Mouse (Mus musculus) MN1 (cell line): ENCODE data around the gene Gm21887.
A peak's percentile ranks its signal among the peaks of the same experiment; 100 is the strongest.
"Not testable (repeated sequence)": the region's sequence is repeated elsewhere in the genome, so short reads cannot be mapped to it uniquely, and the experiment has no call there.

Experiments used
- DNase-seq: peaks from one replicate; pipeline ENCODE4 v3.0.0-alpha.2; 2016; ENCODE audit warnings: low spot score

The Gm21887 gene

DNA sequence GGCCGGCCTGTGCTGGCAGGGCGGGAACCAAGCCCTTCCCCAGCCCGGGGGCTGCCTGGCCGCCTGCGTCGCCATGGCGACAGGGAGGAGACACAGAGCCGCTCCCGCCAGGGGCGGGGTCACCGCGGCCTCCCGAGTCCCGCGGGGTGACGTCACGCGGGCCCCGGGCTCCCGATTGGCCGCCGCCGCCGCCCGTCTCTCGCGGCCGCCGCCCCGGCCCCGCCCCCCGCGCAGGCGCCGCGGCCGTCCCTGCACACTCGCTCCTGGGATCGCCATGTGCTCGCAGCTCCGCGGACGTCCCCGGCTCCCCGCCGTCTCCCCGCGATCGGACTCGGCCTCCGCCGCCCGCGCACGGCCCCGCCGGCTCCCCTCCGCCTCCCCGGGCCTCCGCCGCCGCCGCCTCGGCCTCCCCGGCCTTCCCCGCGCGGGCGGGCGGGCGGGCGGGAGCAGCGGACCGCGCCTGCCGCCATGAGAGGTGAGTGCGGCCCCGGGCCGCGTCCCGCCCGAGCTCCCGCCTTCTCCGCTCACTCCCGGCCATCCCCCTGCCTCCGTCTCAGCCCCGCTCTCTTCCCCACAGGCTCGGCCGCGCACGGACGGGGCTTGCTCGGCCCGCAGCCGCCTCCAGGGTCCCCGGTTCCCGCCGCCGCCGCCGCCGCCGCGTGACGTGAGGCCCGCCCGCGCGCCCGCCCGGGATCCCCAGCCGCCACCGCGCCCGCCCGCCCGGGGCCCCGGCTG lies at the start of gene Gm21887:
Gene Gm21887, plus strand, starts transcription at position 644 of the 735 bp plus-strand sequence.
- peak; percentile 97 for DNase-seq

DNA sequence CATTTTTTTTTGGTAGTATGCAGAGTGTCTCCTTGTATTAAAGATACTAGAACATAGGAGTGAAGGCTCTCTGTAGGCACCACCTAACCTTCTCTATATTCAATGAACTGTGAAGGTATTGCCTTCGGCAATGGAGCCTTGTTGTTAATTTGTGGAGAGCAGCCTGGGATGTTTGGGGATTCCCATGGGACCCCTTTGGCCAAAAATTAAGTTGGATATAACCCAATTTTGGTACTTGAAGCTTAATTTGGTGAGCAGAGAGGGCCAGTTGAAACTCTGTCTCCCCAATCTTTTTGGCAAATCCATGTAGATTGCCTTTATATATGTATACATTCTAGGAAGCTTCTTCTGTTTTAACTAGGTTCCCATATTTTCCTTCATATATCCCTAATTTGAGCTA lies 40.1 kb upstream of the Gm21887 start:
- no peak for DNase-seq

DNA sequence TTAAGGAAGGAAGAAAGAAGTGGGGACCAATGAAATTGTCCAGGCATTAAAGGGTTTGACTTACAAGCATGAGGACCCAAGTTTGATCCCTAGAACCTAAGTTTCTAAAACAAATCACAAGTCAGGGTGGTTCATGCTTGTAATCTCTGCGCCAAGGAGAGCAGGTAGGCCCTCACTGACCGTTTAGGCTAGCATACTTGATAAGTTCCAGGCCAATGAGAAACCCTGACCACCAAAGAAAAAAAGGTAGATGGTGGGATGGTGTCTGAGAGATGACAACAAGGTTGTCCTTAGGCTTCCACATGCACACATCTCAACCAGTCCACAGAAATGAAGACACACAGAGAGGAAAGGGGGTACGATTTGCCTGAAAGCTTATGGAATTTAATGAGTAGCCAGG lies 39.7 kb upstream of the Gm21887 start:
- not testable (repeated sequence) for DNase-seq

DNA sequence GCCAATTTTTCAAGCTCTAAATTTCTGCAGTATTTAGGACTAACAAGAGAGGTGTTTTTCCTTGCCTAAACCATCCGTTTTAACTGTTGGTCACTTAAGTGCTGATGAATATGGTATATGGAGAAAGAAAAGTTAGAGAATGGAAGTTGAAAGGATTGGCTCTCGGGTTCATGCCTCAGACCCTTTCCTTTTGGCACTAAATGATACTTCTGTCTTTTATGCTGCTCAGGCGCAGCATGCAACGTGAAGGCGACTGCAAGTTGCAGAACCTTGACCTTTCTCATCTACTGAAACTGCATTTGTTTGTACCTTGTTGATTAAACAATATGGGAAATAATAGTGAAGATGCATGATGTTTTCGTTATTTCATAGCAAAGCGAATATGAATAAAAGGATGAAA lies 38.9 kb upstream of the Gm21887 start:
- DNase-seq: not testable (repeated sequence)

DNA sequence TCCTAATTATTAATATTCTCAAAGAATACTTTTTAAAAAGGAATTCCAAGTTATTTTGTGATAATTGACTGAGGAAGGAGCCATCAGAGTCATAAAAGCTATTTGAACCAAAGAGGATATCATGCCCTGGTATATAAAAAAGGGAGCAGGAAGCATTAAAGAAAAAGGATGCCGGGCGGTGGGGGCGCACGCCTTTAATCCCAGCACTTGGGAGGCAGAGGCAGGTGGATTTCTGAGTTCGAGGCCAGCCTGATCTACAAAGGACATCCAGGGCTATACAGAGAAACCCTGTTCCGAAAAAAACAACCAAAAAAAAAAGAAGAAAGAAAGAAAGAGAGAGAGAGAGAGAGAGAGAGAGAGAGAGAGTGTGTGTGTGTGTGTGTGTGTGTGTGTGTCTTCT lies 37.9 kb upstream of the Gm21887 start:
- not testable (repeated sequence) for DNase-seq

DNA sequence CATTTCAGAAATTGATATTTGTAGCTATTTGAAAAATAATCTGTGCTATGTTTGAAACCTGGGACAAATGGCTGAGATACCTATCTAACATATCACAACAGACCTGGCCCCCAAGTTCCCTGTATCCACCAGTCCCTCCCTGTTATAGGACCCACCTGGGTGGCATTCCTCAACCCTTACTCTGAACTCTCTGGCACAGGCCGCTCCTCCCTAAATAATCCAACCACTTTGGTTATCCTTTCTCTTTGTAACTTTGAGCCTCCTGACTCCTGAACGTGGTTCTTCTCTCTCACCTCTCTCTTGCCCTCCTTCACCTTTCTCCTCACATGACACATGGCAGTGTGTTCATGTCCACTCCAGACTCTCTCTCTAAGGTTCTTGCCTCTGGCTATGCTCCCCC lies 37.3 kb upstream of the Gm21887 start:
- DNase-seq: not testable (repeated sequence)

DNA sequence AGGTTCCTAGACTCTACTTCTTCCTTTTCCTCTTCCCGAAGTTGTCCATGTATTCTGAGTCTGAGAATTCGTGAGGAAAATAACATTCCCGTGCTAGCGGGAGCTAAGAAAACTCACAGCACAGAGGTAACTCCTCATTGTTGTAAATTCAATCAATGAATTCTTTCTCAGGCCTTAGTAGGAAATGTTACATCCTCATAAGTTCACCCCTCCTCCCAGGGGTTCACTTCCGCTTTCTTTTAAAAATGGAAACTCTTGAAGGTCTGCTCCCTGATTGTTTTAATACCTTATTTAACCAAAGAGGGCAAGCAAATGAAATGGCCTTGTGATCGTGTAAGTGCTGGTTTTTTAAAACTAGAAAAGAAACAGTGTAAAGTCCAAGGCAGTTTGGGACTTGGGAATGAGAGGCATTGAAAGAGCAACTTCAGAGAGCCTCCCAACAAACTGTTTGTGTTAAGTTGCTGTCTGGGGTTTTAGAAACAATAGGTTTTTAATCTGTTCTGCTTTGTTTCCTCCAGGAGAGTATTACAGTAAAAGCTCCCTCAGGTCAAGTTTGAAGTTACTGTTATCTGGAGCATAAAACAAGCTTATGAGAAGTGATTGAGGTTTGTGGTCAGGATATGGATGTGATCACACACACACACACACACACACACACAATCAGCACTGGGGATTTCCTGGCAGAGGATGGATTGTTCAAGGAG lies 36.5 kb upstream of the Gm21887 start:
- DNase-seq: not testable (repeated sequence)

DNA sequence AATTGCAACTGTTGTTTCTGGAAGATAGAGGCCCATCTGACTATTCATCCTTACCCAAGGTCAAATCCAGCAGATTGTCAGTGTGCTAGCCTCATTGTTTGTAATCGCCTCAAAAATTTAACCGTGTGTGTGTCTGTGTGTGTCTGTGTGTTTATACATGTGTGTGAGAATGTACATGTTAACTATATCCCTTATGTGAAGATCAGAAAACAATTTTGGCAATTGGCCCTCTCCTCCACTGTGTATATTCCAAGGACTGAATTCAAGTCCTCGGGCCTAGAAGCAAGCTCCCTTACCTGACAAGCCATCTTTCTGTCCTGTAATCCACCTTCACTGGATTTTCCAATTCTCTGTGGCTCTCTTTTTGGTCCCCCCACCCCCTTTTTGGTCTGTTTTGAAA lies 35.7 kb upstream of the Gm21887 start:
- DNase-seq: not testable (repeated sequence)

DNA sequence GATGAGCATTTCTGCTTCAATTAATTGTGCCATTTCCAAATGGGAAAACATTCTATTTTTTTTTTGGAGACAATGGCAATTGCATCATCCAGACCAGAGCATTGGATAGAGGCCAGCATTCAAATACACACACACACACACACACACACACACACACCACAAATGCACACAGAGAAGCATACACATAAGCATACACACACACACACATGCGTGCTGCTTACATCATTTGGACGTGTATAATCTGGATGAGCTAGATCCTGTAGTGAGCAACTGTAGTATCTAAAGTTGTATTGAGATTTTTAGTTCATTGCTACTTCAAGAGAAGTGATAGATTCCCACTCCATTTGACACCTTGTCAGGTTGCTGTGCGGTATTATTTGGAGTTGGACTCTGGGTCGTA lies 35.0 kb upstream of the Gm21887 start:
- DNase-seq: not testable (repeated sequence)

DNA sequence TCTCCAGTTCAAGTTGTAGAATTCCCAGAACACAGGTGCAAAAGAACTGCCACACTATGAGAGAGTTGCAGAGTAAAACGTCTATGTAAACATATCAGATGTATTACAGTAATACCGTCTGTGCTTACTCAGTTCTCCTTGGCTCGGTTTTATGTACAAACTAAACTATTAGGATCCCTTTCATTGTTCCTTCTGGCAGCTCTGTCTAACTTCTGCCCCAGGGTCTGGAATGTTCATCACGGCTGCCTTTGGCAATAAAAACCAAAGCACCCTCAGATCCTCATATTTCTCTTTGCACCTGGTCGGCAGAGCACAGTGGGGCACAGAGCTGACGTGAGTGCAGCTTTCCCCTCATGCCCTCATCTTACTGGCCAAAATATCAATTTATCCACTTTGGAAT lies 34.5 kb upstream of the Gm21887 start:
- not testable (repeated sequence) for DNase-seq

DNA sequence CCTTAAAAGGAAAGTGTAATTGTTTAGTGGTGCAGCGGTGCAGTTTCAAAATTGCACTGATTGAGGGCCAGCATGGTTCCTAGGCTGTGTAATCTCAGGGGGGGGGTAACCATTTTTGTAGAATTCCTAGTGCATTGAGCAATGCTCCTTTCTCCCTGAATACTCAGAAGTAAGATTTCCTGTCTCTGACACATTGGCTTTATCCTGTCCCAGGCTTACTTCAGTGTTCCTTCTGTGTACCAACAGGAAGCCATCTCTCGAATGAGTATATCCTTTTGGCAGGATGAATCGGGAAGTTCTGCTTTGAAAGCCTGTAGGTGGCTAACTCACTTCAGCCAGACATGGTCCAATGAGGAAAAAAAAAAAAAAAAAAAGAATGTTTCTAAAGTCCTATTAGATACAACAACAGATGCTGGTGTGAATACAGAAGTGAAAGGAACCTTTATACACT lies 33.8 kb upstream of the Gm21887 start:
- DNase-seq: not testable (repeated sequence)

DNA sequence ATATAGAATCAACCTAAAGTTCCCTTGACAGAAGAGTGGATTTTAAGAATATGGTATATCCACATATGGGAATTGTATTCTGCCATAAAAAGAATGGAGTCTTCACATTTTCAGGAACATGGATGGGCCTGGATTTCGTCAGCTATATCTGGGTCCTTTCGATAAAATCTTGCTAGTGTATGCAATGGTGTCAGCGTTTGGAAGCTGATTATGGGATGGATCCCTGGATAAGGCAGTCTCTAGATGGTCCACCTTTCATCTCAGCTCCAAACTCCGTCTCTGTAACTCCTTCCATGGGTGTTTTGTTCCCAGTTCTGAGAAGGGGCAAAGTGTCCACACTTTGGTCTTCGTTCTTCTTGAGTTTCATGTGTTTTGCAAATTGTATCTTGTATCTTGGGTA lies 33.1 kb upstream of the Gm21887 start:
- not testable (repeated sequence) for DNase-seq

DNA sequence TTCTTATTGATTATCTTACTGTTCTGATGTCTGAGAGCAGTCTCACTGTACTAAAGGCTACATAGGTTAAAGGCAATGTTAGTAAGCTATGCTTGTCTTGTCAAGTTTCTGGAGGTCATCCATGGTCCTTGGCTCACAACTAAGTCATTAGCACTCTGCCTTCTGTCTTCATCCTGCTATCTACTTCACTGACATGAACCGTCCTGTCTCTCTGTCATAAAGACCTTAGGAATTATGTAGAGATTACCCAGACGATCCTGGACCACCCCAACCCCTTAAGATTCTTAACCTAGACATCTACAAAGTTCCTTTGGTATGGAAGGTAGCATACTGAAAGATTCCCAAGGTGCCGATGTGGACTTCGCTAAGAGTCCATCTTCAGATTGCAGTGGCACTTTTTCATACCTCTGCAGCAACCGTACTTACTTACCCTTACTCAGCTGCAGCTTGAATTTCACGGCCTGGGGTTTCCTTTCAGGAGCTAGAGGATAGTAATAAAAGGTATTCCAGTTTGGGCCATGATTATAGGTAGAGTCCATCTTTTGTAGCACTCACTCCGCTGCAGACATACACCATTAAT lies 31.5 kb upstream of the Gm21887 start:
- DNase-seq: not testable (repeated sequence)

DNA sequence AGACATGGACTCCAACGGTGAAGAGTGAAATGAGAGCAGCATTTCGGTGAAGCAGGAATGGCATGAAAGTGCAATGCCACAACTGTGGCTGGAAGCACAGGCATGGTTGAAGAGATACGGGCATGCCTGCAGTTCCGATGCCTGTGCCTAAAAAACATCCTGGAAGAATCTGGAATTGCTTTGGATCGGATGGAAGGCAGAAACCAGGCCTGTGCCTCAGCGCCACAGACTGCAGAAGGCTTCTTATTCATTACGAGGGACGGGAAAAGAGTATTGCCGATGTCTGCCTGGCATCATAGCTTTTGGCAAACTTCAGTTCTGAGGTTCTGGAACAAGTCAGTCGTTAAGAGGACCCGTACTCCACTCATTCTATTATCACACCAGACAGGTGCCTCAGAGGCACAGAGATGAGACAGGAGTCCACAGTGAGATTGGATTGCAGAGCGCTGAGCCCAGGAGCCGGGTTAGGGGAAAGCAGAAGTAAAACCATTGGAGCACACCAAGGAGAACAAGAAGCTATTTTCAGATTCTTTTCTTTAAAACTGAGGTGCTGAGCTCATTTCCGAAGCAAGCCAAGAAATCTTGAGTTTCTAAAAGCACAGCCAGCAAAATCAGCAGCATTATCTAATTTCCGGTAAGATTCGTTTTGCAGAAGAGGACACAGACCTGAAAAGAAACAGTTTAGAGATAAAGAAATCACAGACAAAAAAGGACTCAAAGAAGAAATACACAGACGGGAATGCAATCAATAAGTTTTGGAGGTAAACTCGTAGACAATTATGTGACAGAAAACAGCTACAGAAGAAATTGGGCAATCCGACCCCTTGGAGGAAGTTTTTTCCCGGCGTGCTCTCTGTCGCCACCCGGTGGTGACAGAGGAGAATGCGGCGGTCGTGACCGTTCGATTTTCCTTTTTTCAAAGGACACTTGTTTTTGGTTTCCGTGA lies 30.8 kb upstream of the Gm21887 start:
- DNase-seq: peak; percentile 54

DNA sequence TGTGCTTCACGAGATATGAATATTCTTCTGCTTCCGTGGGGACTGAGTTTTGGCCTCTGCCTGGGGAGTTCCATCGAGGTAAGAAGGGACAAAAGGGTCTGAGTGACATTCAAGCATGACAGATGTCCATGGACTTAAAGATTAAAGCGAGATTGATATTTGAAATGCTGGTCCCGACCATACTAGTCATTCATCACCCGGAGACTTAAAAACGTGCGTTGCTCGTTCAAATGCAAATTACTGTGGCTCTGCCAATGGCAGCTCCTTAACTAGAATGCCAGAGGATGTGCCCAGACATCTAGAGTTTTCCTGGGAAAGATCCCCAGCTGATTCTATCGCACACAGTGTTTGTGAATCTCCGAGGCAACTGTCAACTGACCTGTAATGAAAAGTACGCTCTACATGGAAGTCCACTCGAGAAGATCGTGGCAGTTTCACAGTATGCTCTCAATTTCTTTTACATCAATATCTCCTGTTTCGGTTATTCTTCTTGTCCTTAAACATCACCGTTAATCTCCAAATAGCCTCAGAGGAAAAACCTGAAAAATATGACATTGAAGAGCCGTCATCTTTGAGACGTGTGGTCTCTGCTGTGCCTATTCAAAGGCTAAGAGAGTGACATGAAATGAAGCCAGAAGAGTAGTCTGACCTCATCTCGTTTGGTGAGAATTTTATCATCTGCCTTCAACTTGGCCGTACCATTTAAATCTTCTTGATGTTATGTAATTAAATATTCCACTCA lies 29.8 kb upstream of the Gm21887 start:
- peak; percentile 30 for DNase-seq

DNA sequence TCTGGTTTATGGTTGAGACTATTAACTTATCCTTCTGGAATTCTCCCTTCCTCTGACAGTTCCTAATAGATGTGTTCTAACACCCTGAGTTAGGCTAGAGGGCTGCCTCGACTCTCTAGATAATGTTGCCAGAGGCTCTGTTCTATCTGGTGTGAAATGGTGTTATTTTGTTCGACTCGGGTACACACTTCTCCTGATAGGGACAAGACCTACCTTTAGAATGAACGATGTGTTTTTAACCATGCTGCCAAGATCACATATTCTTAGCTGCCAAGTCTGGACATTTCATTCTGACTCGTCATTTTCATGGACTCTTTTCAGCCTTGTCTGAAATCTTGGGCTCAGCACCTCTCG lies 29.3 kb upstream of the Gm21887 start:
- not testable (repeated sequence) for DNase-seq

DNA sequence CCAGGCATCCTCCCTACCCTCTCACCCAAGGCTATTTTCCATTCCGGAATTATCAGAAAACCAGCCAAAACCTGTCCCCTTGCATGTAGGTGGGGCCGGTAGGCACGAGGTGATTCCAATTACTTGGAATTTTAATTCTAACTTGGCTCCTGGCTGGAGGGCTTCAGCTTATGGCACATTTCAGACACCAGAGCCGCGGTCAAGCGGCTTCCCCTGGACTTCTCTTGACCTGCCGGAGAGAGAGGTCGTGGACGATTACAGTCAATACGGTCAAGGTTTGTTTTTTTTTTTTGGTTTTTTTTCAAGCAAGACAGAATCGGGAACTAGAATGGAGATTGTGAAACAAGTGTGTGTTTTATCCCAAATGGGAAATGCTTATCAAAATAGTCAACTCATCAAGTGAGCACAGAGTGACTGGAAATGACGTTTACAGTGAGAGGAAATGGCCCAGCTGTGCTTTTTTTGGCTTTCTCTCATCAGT lies 28.6 kb upstream of the Gm21887 start:
- no peak for DNase-seq

DNA sequence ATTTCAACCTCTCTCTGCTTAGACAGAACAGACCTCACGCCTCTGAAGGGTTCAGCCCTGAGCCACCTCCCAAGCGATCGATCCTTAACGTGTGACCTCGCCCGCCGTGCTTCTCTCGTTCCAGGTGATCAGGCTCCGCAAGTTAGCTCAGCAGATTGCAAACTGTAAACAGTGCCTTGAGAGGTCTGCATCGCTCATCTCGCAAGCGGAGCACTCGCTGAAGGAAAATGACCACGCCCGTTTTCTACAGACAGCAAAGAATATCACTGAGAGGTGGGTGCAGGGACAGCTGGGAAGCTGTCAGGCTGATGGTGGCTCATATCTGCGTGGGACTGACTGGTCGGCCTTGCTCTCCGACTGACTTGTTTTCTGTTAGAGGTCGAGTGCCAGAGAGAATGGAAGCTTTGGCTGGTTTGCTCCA lies 27.7 kb upstream of the Gm21887 start:
- DNase-seq: not testable (repeated sequence)

DNA sequence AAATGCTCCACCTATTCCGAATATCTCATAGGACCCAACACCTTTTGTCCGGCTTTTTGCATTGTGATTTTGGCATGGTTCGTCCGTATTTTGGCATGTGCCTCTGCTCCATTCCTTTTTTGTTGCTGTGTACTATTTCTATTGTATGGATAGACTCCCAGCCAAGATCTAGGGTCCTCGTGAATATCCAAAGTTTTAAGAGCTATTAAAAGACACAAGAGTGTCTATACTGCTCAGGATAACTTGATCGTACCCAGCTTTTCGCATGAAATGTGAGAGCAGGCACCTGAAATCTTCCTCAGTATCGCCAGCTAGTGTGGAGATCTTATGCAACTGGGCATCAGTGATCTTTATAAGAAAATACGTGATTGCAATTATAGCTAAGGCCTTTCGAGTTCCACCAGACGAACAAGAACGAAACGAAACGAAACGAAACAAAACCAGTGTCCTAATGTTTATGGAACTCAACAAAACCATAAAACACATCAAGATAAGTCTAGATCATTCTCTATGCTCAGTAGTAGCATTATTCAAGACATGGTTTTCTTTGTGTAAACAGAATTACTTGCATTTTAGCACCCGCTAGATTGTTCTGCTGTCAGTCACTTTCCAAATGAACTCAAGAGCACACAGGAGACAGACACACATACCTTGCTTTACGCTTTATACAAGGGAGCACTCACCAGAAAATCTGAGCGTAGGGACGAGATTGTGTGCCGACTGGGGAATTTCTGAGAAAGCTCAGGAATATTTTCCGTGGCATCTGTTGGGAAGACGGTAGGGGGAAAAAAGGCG lies 26.7 kb upstream of the Gm21887 start:
- DNase-seq: not testable (repeated sequence)
